Mouse (Mus musculus): Measurements from ENCODE around the gene Pde2a. TPM values are rescaled to one million over a fixed set of nuclear protein-coding genes. Genes with fewer than 3 reads are reported as not detected.

Pde2a gene
- polyA plus RNA-seq, 1 experiment from 2014 or later, result 0.10 TPM

GRCm38 (mm10) chr7:101459305-101459813, 37.9 kb downstream of the Pde2a start:
- POLR2A ChIA-PET, result no interaction called here

GRCm38 (mm10) chr7:101459923-101460607, 38.6 kb downstream of the Pde2a start:
- ChIA-PET POLR2A (no interaction called here), CTCF (no interaction called here)
- no peak for DNase-seq (ENCODE audit: low read depth, low spot score)
- no peak for ATAC-seq
- H3K27me3 ChIP-seq, result no peaks in the 10 kb centered on the region
- in situ Hi-C loops (cut with MboI; ENCODE audit: low pct_unique_long_range_greater_than_20kb), result no loop called here
- no peak for TF ChIP-seq CTCF (IDR thresholded peaks at IDR 0.05)

More at GRCm38 (mm10) chr7:101459305-101459813, 37.9 kb downstream of the Pde2a start:
- DNase-seq (ENCODE audit: low read depth, low spot score), result no peak
- TF ChIP-seq CTCF (IDR thresholded peaks at IDR 0.05), result no peak
- in situ Hi-C loops (cut with MboI; ENCODE audit: low pct_unique_long_range_greater_than_20kb), result no loop called here
- no peaks in the 10 kb centered on the region for H3K27me3 ChIP-seq
- CTCF ChIA-PET, result no interaction called here
- ATAC-seq, result no peak

GRCm38 (mm10) chr7:101460608-101460957, 39.1 kb downstream of the Pde2a start:
- POLR2A ChIA-PET, result no interaction called here
- DNase-seq (ENCODE audit: low read depth, low spot score) (no peak), ATAC-seq (no peak)
- in situ Hi-C loops (cut with MboI; ENCODE audit: low pct_unique_long_range_greater_than_20kb), result no loop called here
- H3K27me3 ChIP-seq, result no peaks in the 10 kb centered on the region
- no peak for TF ChIP-seq CTCF (IDR thresholded peaks at IDR 0.05)
- CTCF ChIA-PET, result no interaction called here

- ATAC-seq (no peak), DNase-seq (ENCODE audit: low read depth, low spot score) (no peak)
- no peaks in the 10 kb centered on the region for H3K27me3 ChIP-seq
- CTCF ChIA-PET, result no interaction called here
- POLR2A ChIA-PET, result no interaction called here
- in situ Hi-C loops (cut with MboI; ENCODE audit: low pct_unique_long_range_greater_than_20kb), result no loop called here
- TF ChIP-seq CTCF (IDR thresholded peaks at IDR 0.05), result no peak
Observed at GRCm38 (mm10) chr7:101461571-101461970, 40.1 kb downstream of the Pde2a start.

- DNase-seq (ENCODE audit: low read depth, low spot score) (no peak), ATAC-seq (no peak)
- in situ Hi-C loops (cut with MboI; ENCODE audit: low pct_unique_long_range_greater_than_20kb), result no loop called here
- TF ChIP-seq CTCF (IDR thresholded peaks at IDR 0.05), result no peak
- no peaks in the 10 kb centered on the region for H3K27me3 ChIP-seq
- ChIA-PET CTCF (no interaction called here), POLR2A (no interaction called here)
Observed at GRCm38 (mm10) chr7:101462327-101463068, 41.0 kb downstream of the Pde2a start.

GRCm38 (mm10) chr7:101463665-101464271, 42.3 kb downstream of the Pde2a start:
- DNase-seq (ENCODE audit: low read depth, low spot score), result no peak
- ChIA-PET POLR2A (no interaction called here), CTCF (interaction anchor here (1.1 kb wide), 1 partner anchor 14 kb away, joined by 3 read pairs; no protein-coding TSS in a partner anchor)
- TF ChIP-seq CTCF (IDR thresholded peaks at IDR 0.05), result no peak
- in situ Hi-C loops (cut with MboI; ENCODE audit: low pct_unique_long_range_greater_than_20kb), result no loop called here
- ATAC-seq, result no peak
- H3K27me3 ChIP-seq, result no peaks in the 10 kb centered on the region

- H3K27me3 ChIP-seq, result no peaks in the 10 kb centered on the region
- no peak for TF ChIP-seq CTCF (IDR thresholded peaks at IDR 0.05)
- DNase-seq (ENCODE audit: low read depth, low spot score) (no peak), ATAC-seq (no peak)
- in situ Hi-C loops (cut with MboI; ENCODE audit: low pct_unique_long_range_greater_than_20kb), result no loop called here
- ChIA-PET CTCF (interaction anchor here (1.1 kb wide), 1 partner anchor 15 kb away, joined by 3 read pairs; no protein-coding TSS in a partner anchor), POLR2A (no interaction called here)
Observed at GRCm38 (mm10) chr7:101464927-101465326, 43.4 kb downstream of the Pde2a start.

- ChIA-PET CTCF (no interaction called here), POLR2A (no interaction called here)
- in situ Hi-C loops (cut with MboI; ENCODE audit: low pct_unique_long_range_greater_than_20kb), result no loop called here
- DNase-seq (ENCODE audit: low read depth, low spot score) (no peak), ATAC-seq (no peak)
- no peaks in the 10 kb centered on the region for H3K27me3 ChIP-seq
- no peak for TF ChIP-seq CTCF (IDR thresholded peaks at IDR 0.05)
Observed at GRCm38 (mm10) chr7:101465392-101465791, 43.9 kb downstream of the Pde2a start.

- DNase-seq (ENCODE audit: low read depth, low spot score) (no peak), ATAC-seq (no peak)
- ChIA-PET CTCF (interaction anchor here (1.1 kb wide), 1 partner anchor 16 kb away, joined by 4 read pairs; no protein-coding TSS in a partner anchor), POLR2A (no interaction called here)
- in situ Hi-C loops (cut with MboI; ENCODE audit: low pct_unique_long_range_greater_than_20kb), result no loop called here
- H3K27me3 ChIP-seq, result no peaks in the 10 kb centered on the region
- no peak for TF ChIP-seq CTCF (IDR thresholded peaks at IDR 0.05)
Observed at GRCm38 (mm10) chr7:101465850-101466580, 44.5 kb downstream of the Pde2a start.

- in situ Hi-C loops (cut with MboI; ENCODE audit: low pct_unique_long_range_greater_than_20kb), result no loop called here
- ATAC-seq, result no peak
Observed at GRCm38 (mm10) chr7:101466581-101467081, 45.1 kb downstream of the Pde2a start.

More at GRCm38 (mm10) chr7:101466581-101467081, 45.1 kb downstream of the Pde2a start:
- ChIA-PET POLR2A (no interaction called here), CTCF (interaction anchor here (0.9 to 1.1 kb wide), 2 partner anchors 16 to 36 kb away, joined by 4 read pairs; no protein-coding TSS in a partner anchor)
- TF ChIP-seq CTCF (IDR thresholded peaks at IDR 0.05), result no peak
- no peak for DNase-seq (ENCODE audit: low read depth, low spot score)
- no peaks in the 10 kb centered on the region for H3K27me3 ChIP-seq

Data from Patski (cell line).